18 mouse cellular contexts compared by ENCODE assay signal in genomic region chr12:99608279-99608955, GRCm38 (mm10). TPM values are rescaled to one million over a fixed set of nuclear protein-coding genes. Genes with fewer than 3 reads are reported as not detected.
A peak's percentile ranks its signal among the peaks of the same experiment; 100 is the strongest.
DNase-seq lines count a peak whose midpoint lies in the region; ATAC-seq and TF ChIP-seq lines count a peak whose summit lies in the region.
"Had no signal": no experiment of that assay in that cellular context is flagged by ENCODE, and none has a peak within 500 bp of the region (broad histone marks: within the 10 kb centered on the region; RNA-seq: fewer than 3 reads in every experiment).

No protein-coding gene starts in this region.

- peak; percentile 77 for ATAC-seq in monocyte, adult 5-6 weeks (replicated peaks; ENCODE audit: insufficient number of reproducible peaks, low FRiP score, low TSS enrichment, poor library complexity, severe bottlenecking)
- no peak for ATAC-seq in hindbrain, embryonic 11.5 days (ENCODE audit: low FRiP score)

- H3K4me2 ChIP-seq in hindbrain, embryonic 11.5 days (replicated peaks; ENCODE audit: low read depth, low read length) = no peak overlapping the region
- H3K4me2 ChIP-seq: embryonic facial prominence, embryonic 12.5 days; hindbrain, embryonic 13.5 days; limb, embryonic 12.5 days; neural tube, embryonic 15.5 days had no signal

- no peaks in the 10 kb centered on the region for H3K9me3 ChIP-seq in hindbrain, embryonic 11.5 days (ENCODE audit: control insufficient read depth, low read length)
- H3K9me3 ChIP-seq: embryonic facial prominence, embryonic 12.5 days; forebrain, embryonic 10.5 days; hindbrain, embryonic 13.5 days; limb, embryonic 12.5 days; neural tube, embryonic 15.5 days had no signal

- peak overlapping the region; percentile 81 for H3K27ac ChIP-seq in bone marrow macrophage, adult 2 months (ENCODE audit: insufficient read depth, low read depth, low read length)
- H3K27ac ChIP-seq in hindbrain, embryonic 11.5 days (ENCODE audit: low read depth, low read length) = no peak overlapping the region
- H3K27ac ChIP-seq: embryonic facial prominence, embryonic 12.5 days; forebrain, embryonic 10.5 days; hindbrain, embryonic 13.5 days; layer of hippocampus, adult 2 months; limb, embryonic 12.5 days; neural tube, embryonic 15.5 days had no signal

- no peak overlapping the region for H3K4me3 ChIP-seq in bone marrow macrophage, adult 2 months (ENCODE audit: insufficient read depth, low read length)
- H3K4me3 ChIP-seq in hindbrain, embryonic 11.5 days (ENCODE audit: low read depth, low read length) = no peak overlapping the region
- H3K4me3 ChIP-seq: embryonic facial prominence, embryonic 12.5 days; forebrain, embryonic 10.5 days; hindbrain, embryonic 13.5 days; layer of hippocampus, adult 2 months; limb, embryonic 12.5 days; neural tube, embryonic 15.5 days had no signal

- no peak for TF ChIP-seq CTCF in bone marrow macrophage, adult 2 months (IDR thresholded peaks at IDR 0.05; ENCODE audit: low read depth, low read length)

- no peaks in the 10 kb centered on the region for H3K27me3 ChIP-seq in hindbrain, embryonic 11.5 days (ENCODE audit: control insufficient read depth, insufficient read depth, low read length)
- H3K27me3 ChIP-seq: hindbrain, embryonic 13.5 days; limb, embryonic 12.5 days; neural tube, embryonic 15.5 days had no signal

- peak; percentile 35 to 65 for DNase-seq in frontal cortex, adult 2 months (ENCODE audit: extremely low spot score in 1 of 2, low spot score in 1 of 2)
- no peak for DNase-seq in frontal cortex, postnatal 25 days (ENCODE audit: low spot score in 2 of 2)
- DNase-seq in left cerebral cortex, postnatal 25 days (ENCODE audit: low spot score in 2 of 2) = peak; percentile 42 to 87
- no peak for DNase-seq in left cerebral cortex, postnatal 10 days (ENCODE audit: extremely low spot score in 1 of 2, low spot score in 2 of 2)
- DNase-seq in hindbrain, embryonic 11.5 days (ENCODE audit: low spot score) = no peak
- DNase-seq in spleen, postnatal 4 days (ENCODE audit: low spot score in 2 of 2) = no peak
- DNase-seq: adrenal gland, adult 2 months; cerebellum, postnatal 36 days; gastrocnemius, postnatal 14 days; kidney, adult 9 months had no signal

- H3K4me1 ChIP-seq in bone marrow macrophage, adult 2 months (ENCODE audit: control insufficient read depth, insufficient read depth, low read length) = peaks cover 12% of the 10 kb centered on the region
- no peaks in the 10 kb centered on the region for H3K4me1 ChIP-seq in hindbrain, embryonic 11.5 days (replicated peaks; ENCODE audit: control insufficient read depth, insufficient read depth, low read length)
- H3K4me1 ChIP-seq: neural tube, embryonic 15.5 days had no signal

- WGBS in hindbrain, embryonic 11.5 days = 91% methylated on average over 10 of the region's 10 CpGs

- intact Hi-C loops in left cerebral cortex, postnatal 25 days (cut with DNase I) = no loop called here
- intact Hi-C loops in left cerebral cortex, postnatal 10 days (cut with DNase I) = no loop called here

- TF ChIP-seq POLR2A in bone marrow macrophage, adult 2 months (IDR thresholded peaks at IDR 0.05; ENCODE audit: borderline replicate concordance, low read depth, low read length) = no peak

- no peaks in the 10 kb centered on the region for H3K36me3 ChIP-seq in hindbrain, embryonic 11.5 days (ENCODE audit: control insufficient read depth, insufficient read depth, low read length)
- H3K36me3 ChIP-seq: embryonic facial prominence, embryonic 12.5 days; forebrain, embryonic 10.5 days; hindbrain, embryonic 13.5 days; limb, embryonic 12.5 days; neural tube, embryonic 15.5 days had no signal

- H3K9ac ChIP-seq in hindbrain, embryonic 11.5 days (ENCODE audit: low read depth, low read length) = no peak overlapping the region
- H3K9ac ChIP-seq: embryonic facial prominence, embryonic 12.5 days; hindbrain, embryonic 13.5 days; limb, embryonic 12.5 days; neural tube, embryonic 15.5 days had no signal

RNA-seq across cellular contexts. Expression of gene Foxn3, which starts 45.0 kb away (rescaled TPM):
- polyA plus RNA-seq in frontal cortex, adult 2 months (2012; rRNA removed) = 22.7 and 23.6 TPM in 2 replicates
- 10 to 100 TPM; 49.3 to 52.8 TPM for total RNA-seq in left cerebral cortex, postnatal 25 days (2021)
- 10 to 100 TPM; 50.7 to 65.1 TPM for total RNA-seq in left cerebral cortex, postnatal 10 days (2021)
- 27.7 and 33.6 TPM in 2 replicates for polyA plus RNA-seq in bone marrow macrophage, adult 2 months (2012; ENCODE audit: insufficient read depth, insufficient read length, missing spikeins)
- total RNA-seq in monocyte, adult 5-6 weeks (2017) = 96.6 to 128 TPM (median 99.8 TPM) in 3 replicates
- 77.7 and 91.6 TPM in 2 replicates for polyA plus RNA-seq in hindbrain, embryonic 11.5 days (2014; fragmentation: Nextera tagmentation; extraction: Ambion mirVana)

Comparison
In these comparisons a context has a peak if more than half of its experiments do, and no peak if none do; other contexts are left out.
1. DNase-seq: peak in frontal cortex, adult 2 months (2 of 2) and left cerebral cortex, postnatal 25 days (2 of 2); none in frontal cortex, postnatal 25 days (0 of 2), left cerebral cortex, postnatal 10 days (0 of 2), hindbrain, embryonic 11.5 days (single experiment) and spleen, postnatal 4 days (0 of 2).